Mouse (Mus musculus) brain, adult 2 months (tissue): ENCODE measurements around the gene Fsd1.
"Not testable (repeated sequence)": the region's sequence is repeated elsewhere in the genome, so short reads cannot be mapped to it uniquely, and the experiment has no call there.

Experiments
- DNase-seq: peaks from one replicate; pipeline ENCODE4 v3.0.0; 2011; ENCODE audit warnings: low read depth, low spot score

Fsd1 gene

DNA sequence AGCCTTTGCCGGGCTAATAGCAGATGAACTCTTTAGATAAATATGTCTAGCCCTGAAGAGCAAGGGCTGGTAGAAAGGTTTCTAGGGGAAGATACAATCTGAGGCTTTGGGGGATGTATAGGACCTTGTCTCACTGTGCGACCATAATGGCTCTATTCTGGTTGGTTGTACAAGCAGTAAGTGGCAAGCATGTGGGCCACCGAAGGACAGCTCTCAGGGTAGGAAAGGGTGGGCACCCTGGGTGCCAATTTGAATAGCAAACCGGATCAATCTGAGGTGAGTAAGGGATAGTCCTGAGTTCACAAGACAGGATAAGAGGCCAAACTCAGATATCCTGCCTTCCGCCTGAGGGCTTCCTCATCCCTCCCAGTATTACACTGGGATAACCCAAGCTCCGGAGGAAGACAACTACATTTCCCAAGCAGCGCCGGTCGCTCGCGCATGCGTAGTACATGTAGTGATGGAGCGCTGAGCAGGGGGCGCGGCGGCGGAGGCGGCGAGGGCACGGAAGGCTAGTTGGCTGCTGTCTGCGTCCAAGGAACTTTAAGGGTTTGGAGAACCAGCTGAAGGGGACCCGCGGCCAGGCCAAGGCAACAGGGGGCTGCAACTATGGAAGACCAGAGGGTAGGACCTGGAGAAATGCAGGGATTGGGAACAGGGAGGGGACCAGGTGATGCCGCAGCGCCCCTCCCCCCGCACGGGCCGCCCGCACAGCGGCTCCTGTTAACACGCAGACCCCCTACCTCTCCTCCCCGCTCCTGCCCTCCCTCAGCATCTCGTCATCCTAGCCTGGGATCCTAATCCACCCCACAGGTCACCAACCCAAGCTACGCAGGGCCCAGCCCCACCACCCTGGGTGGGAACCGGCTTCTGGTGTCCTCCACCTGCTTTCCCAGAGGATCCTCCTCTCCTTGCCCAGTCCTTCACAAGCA, at the start of gene Fsd1:
Fsd1 (plus strand) TSS at position 480 of the 932 bp plus-strand sequence.
- peak; percentile 90 for DNase-seq

DNA sequence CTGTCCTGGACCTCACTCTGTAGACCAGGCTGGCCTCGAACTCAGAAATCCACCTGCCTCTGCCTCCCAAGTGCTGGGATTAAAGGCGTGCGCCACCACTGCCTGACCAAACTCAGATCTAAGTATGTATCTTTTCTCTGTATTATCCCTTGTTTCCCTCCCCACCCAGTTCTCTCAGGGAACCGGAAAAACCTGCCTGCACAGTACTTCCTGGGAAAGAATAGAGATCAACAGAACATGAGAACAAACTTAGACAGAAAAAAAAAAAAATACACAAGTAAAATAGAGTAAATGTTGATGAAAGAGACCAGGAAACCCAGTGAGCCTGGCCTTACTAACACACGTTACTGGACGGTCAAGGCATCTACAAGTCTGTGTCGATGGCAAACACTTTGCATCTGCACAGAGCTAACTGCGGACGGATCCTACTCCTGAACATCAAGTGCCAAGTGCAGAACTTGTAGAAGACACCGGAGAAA, 41.9 kb upstream of the Fsd1 start:
- not testable (repeated sequence) for DNase-seq

DNA sequence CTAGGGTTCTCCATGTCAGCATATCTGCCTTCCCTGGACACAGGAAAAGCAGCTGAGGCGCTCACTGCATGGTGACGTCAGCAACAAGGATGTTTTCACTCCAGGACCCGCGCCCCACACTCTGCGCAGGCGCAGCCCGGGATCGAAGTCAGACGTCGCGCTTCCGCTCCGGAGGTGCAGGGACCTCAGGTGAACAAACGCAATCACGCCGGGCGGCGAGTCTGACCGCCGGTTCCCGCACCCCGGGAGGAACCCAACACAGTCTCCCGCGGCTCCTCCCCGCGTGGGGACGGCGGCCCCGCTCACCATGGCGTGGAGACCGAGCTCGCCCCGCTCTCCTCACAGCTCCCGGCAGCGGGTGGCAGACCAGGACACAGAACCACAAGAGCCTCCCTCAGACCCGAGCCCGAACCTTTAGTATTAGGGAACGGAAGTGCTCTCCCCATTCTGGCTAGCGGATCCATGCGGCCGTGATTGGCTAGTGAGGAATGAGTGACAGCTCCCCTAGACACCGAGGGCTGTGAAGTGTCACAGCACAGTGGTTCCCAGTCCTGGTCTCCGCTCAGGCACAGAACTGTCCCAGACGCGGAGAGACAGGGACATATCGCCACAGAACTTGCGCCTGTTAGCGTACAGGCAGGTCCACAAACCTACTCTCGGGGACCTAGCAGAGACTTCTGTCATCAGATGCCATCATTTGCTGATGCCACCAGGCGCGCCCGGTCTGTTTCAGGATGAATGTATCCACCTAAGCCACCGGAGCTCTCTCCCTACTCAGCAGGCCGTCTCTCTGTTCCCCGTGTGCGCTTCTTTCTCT, 41.2 kb upstream of the Fsd1 start:
- DNase-seq, result peak; percentile 97

DNA sequence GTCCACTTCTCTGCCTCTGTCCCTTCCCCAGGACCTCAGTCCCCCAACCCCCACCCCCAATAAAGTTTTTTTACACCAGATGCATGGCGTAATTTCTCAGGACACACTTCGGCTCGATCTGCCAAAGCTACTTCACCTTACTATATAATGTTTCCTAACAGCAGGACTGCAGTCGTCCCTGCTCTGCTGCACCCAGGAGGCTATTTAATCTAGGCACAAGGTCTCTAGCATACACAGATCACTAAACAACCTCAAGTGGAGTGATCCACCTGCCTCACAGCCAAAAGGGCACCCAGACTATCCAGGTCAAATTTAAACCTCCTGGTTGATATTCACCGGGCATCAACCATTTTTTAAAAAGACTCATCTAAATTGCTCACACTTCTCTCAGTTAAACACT, 40.6 kb upstream of the Fsd1 start:
- no peak for DNase-seq

DNA sequence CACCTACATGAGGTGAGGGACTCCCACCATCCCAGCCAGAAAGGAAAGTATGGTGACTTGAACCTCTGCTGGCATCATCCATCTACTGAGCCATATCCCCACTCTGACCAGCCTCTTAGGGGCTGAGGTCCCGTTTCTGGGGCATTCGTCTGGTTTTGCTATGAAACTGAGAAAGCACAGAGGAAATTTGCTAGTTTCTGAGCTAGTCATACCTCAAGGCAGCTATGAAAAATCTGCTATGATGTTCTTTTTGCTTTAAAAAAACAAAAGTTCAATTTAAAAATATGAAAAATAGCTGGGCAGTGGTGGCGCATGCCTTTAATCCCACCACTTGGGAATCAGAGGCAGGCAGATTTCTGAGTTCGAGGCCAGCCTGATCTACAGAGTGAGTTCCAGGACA, 37.7 kb upstream of the Fsd1 start:
- no peak for DNase-seq

DNA sequence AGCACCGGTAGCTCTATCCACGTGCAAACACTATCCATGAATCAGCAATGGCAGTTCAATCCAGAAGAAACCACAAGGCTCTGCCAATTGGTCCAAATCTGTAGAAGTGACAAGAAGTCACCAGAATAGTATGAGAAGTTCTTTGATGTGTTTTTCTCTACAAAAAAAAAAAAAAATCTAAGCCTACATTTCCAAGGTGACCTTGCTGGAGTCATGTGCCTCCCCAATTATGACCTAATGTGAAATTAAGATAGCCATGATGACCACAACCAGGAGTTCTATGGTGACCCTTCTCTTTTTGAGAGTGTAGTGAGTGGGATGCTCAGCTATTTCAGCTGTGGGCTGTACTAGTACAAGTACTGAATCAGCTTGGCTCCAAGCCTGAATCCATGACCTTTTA, 36.9 kb upstream of the Fsd1 start, which contains the start of gene Zfp119b:
Zfp119b (minus strand) TSS at position 101 of the 400 bp plus-strand sequence.
- no peak for DNase-seq

DNA sequence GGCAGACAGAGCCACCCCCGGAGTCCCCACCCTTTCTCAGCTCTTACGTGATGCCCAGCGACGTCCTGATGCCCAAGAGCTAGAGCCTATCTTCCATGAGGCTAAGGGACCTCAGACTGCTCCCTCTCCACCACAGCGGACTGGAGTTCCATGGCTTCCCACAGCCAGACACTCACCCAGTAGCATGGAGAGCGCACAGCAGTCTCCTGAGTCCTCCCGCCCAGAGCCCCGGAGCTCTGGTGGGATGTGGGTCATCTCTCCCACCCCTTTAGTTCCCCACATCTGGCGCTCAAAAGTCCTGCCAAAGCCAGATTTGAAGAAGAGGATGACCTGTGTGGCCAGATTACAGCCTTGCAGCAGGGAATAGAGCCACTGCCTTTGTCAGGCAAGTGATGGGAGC, 35.7 kb upstream of the Fsd1 start:
- no peak for DNase-seq

DNA sequence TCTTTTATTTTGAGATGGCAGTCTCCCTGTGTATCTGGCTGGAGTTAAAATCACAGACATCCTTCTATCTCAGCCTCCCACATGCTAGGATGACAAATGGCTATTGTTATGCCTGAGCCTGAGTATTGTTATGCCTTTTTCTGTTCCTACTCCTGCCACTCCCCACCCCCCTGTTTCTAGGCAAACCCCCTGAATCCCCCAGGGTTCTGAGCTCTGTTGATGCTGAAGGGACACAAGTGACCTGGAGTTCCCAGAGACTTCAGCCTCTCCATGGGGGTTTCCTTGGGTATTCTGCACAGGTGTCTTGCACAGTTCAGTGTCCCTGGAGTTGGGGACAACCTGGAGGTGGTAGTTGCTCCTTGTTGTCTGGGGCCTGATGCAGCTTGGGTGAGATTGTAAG, 34.3 kb upstream of the Fsd1 start:
- DNase-seq, result no peak

DNA sequence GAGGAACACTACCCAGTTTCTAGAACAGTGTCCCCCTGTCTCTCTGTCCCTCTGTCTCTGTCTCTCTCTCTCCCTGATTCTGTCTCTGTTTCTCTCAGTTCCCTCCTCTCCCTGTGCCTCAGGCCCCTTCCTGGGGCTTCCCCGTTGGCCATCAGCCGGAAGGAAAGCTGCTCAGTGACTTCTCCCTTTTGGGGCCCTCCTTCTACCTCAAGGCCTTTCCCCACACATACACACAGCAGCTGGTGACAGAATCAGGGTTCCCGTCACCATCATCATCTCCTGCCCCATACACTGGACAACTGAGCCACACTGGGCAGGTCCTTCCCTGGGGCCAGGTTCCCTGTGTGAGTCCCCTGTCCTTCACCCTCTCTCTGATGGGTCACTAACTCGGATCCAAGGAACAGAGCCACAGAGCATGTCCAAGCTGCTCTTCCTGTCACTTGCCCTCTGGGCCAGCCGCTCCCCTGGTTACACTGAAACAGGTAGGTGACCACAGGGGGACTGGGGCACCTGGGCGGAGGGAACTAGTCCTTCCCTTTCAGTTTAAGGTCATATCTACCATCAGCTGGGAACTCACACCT, 33.8 kb upstream of the Fsd1 start, which contains the start of gene Ebi3:
Ebi3 (plus strand) TSS at position 194 of the 581 bp plus-strand sequence.
- DNase-seq, result no peak

DNA sequence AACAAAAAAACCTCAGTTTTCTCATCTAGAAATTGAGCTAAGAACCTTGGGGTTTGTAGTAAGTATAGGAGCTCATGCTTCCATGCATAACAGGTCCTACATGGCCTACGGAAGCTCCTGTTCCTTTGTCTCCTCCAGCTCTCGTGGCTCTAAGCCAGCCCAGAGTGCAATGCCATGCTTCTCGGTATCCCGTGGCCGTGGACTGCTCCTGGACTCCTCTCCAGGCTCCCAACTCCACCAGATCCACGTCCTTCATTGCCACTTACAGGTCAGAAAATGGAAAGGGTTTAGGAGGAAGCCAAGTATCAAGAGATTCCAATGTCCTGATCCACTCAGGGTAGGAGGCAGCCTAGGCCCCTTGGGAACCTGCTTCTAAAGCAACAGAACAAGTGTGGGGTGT, 32.6 kb upstream of the Fsd1 start:
- DNase-seq, result no peak

DNA sequence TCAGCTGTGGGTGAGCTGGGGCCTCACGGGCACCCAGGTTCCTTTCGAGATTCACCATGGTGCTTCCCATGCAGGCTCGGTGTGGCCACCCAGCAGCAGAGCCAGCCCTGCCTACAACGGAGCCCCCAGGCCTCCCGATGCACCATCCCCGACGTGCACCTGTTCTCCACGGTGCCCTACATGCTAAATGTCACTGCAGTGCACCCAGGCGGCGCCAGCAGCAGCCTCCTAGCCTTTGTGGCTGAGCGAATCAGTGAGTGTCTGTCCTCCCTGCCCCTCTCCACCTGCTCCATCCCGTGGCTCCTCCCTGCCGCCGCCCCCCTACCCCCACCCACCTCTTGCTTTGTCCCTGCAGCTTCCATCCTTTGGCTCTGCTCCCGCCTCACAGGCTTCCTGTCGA, 32.1 kb upstream of the Fsd1 start:
- DNase-seq, result no peak

DNA sequence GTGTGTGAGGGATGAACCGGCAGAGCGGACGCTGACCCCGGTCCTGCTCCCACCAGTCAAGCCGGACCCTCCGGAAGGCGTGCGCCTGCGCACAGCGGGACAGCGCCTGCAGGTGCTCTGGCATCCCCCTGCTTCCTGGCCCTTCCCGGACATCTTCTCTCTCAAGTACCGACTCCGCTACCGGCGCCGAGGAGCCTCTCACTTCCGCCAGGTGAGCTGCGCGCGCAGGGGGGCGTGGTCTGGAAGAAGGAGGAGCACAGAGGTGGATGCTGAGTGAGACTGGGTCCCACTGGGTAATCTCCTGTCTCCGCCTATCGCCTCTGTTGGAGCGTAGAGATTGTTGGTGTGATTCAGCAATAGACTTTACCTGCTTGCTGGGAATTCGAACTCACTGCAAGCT, 30.2 kb upstream of the Fsd1 start:
- DNase-seq, result peak; percentile 87

DNA sequence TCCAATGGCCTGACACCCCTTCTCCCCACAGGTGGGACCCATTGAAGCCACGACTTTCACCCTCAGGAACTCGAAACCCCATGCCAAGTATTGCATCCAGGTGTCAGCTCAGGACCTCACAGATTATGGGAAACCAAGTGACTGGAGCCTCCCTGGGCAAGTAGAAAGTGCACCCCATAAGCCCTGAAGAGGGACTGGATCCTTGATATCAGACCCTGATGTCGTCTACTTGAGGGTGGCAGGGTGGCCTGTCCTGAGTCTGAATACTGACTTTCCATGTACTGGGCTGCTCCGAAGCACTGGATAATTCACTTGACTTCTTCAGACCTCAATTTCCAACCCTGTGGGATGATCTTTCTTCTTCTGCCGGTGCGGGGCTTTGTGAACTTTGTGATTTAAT, 29.7 kb upstream of the Fsd1 start:
- DNase-seq, result no peak

DNA sequence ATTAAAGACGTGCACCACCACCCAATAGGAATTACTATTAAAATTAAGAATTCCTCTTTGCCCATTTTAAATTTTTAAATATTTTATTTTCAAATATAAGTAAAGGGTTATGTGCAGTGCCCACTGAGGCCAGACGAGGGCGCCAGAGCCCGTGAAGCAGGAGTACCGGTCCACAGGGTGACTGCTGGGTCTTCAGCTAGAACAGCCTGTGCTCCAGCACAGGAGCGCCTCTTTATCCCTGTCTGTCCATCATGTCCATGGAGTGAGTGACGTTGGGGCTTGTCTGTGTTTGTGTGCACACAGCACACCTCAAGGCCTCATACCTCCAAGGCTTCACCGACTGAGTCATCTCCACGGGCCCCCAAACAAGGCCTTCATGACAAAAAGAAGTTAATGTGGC, 29.1 kb upstream of the Fsd1 start:
- DNase-seq, result peak; percentile 87

DNA sequence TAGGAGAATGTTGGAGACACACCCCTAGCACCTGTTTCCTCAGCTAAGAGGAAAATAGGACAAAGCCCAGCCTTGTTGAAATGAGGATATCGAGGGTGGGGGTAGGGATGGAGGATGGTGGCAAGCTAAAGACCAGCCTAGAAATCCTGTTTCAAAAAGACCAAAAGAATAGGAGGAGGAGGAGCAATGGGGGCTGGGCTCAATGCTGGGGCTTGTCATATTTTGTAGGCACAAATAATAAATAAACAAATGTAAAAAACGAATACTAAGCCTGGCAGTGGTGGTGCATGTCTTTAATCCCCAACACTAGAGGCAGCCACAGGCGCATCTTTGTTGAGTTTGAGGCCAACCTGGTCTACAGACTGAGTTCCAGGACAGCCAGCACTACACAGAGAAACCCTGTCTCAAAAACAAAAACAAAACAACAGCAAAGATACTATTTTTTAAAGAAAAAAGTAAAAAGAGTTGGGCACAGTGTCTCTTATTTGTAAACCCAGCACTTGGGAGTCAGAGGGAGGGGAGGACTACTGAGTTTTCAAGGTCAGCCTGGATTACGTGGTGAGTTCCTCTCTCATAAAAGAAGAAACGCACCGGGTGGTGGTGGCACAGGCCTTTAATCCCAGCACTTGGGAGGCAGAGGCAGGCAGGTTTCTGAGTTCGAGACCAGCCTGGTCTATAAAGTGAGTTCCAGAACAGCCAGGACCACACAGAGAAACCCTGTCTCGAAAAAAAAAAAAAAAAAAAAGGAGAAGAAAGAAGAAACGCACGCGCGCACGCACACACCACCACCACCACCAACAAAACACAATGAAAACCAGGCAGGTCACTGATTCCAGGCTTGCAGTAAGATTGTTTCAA, 28.4 kb upstream of the Fsd1 start:
- no peak for DNase-seq

DNA sequence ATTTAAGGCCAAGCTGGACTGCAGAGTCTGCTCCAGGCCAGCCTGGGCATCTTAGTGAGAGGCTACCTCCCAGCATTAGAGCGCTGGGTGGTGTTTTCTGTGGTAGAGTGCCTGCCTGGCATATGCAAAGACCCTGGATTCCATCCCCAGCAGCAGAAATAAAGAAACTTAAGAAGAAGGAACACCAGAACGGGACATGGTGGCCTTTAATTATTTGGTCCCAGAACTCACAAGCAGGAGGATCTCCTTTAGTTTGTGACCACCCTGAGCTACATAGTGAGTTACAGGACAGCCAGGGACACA, 27.8 kb upstream of the Fsd1 start:
- DNase-seq, result no peak

DNA sequence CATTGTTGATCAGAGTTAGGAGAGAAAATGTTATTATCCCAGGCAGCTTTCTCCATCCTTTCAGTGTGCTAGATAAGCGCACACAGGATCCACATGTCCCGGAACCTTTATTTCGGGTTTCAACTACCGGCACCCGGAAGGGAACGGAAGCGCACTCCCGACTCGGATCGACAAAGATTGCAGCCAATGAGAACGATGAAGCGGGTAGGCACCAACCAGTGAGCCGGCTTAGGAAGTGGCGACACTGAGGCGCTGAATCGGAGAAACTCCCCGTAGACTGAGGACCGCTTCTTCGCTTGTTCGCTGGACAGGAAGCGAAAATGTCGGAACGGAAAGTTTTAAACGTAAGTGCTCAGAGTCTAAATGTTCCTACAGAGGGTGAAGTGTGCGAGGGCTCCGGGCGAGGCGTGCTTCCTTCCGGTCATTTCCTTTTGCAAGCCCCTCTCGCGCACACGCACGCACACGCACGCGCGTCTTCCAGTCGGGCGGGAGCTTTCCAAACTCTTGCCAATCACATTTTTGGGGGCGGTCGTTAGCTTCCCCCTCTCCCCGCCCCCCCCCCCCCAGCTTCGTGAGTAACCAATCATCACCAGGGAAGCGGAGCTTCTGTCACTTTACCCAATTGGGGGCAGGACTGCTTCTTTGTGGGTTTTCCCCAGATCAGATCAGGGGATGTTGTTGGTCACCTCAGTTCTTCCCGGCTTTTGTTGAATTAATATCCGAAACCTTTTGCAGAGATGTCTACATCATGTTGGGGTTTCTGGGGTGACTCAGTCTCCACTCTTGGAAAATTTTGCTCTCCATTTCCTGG, 27.2 kb upstream of the Fsd1 start, which contains the start of gene Yju2:
Yju2 (plus strand) TSS at position 182 of the 811 bp plus-strand sequence.
- peak; percentile 99 for DNase-seq

DNA sequence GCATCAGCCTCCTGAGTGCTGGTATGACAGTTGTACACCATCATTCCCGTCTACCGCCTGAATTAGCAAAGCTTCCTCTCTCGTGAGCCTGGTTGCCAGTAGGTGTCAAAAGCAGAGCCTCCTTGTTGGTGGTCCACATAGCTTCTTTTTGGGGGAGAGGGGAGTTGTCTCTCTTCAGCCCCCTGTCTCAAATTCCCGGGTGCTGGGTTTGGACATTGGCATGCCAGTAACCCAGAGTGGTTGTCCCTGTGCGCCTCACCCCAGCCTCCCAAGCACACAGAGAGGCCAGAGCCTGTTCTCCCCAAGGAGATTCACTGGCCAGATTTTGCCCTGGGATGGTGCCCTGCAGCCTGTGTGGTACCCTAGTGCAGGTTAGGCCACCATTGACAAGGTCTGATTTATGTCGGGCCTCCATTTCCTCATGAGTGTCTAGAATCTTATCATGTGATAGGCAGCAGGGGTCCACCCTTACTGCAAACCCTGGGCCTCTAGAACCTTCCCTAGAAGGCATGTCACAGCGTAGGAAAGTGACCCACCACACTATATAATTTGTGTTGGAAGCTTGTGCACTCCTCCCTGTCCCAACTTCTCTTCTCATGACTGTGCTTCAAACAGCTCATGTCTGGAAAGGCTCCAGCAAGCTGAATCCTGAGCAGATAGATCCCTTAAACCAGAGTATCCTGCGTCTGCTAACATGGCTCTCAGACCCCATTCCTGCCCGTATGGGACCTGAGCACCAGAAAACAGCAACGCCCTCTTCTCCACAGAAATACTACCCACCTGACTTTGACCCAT, 26.2 kb upstream of the Fsd1 start:
- DNase-seq, result no peak

DNA sequence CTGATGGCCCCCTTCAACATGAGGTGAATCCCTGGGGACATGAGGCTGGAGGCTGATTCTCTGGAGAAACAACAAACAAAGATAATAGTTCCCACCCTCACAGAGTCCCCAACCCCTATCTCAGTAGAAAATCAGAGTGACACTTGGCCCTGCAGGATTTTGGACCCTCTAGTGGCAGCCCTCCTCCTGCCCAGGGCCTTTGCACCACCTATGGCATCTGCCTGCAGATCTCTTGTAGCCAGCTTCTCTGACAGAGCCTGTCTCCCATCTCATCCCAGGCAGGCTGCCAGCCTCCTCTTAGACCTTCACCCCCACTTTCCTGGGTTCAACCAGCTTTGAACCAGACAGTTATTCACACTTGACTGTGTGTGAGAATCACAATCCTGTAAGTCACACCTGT, 25.5 kb upstream of the Fsd1 start:
- no peak for DNase-seq
